Mouse (Mus musculus): ENCODE measurements around the gene Poldip2.

DNA sequence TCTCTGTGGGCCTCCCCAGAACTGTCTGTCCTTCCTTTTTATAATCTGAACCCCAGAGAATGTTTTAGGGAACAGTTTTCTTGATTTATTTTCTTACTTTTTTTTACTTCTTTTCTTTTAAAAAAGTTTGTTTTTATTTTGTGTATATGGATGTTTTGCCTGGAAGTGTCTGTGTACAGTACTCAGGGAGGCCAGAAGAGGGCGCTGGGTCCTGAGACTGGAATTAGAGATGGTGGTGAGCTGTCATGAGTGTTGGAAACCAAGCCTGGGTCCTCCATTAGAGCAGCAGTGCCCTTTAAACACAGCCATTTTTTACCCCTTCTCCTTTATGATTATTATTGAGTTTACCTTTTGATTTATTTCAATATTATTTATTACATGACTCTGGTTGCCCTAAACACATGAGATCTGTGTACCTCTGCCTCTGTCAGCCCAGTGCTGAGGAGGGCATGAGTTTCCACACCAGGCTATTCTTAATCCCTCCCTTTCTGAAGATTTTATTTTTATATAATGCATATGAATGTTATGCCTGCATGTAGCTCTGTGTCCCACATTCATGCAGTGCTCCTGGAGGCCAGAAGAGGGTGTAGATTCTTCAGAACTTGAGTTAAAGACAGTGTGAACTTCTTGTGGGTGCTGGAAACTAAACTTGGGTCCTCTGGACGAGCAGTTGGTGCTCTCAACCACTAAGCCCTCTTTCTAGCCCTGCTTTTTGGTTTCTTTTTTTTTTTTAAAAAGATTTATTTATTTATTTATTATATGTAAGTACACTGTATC is 3.7 kb downstream of the Poldip2 start:
- TF ChIP-seq CTCF (IDR thresholded peaks at IDR 0.05; ENCODE audit: control insufficient read depth, insufficient read depth, insufficient read length) (no peak), CEBPB (IDR thresholded peaks at IDR 0.05; ENCODE audit: low read depth) (no peak), FOSL1 (IDR thresholded peaks at IDR 0.05; ENCODE audit: insufficient read depth, low read length, poor library complexity, severe bottlenecking) (no peak), MAX (IDR thresholded peaks at IDR 0.05) (no peak), MYOD1 (IDR thresholded peaks at IDR 0.05; ENCODE audit: control insufficient read depth, insufficient read length, low read depth) (no peak), MYOG (IDR thresholded peaks at IDR 0.05; ENCODE audit: control insufficient read depth, extremely low read depth, insufficient read length) (no peak), USF1 (IDR thresholded peaks at IDR 0.05; ENCODE audit: low read depth) (no peak)

Measured in C2C12 (cell line).